In genomic region chr3:145601345-145601744, GRCm38 (mm10) we compare ENCODE assay signal across 30 mouse cellular contexts. TPM values are rescaled to one million over a fixed set of nuclear protein-coding genes. Genes with fewer than 3 reads are reported as not detected.
DNase-seq lines count a peak whose midpoint lies in the region; ATAC-seq and TF ChIP-seq lines count a peak whose summit lies in the region.
"Had no signal": no experiment of that assay in that cellular context is flagged by ENCODE, and none has a peak within 500 bp of the region (broad histone marks: within the 10 kb centered on the region; RNA-seq: fewer than 3 reads in every experiment).

No protein-coding gene starts in this region.

- H3K4me1 ChIP-seq in liver, adult 2 months (ENCODE audit: control insufficient read depth, insufficient read depth, low read length): peaks cover 6% of the 10 kb centered on the region
- H3K4me1 ChIP-seq in midbrain, embryonic 15.5 days: peaks cover 11% of the 10 kb centered on the region
- H3K4me1 ChIP-seq in midbrain, embryonic 10.5 days: no peaks in the 10 kb centered on the region
- H3K4me1 ChIP-seq in stomach, embryonic 14.5 days (ENCODE audit: control insufficient read depth, insufficient read depth, low read length): peaks cover 12% of the 10 kb centered on the region; the same call in 1 of the 2 replicates
- H3K4me1 ChIP-seq: embryonic facial prominence, embryonic 15.5 days had no signal

- 0 out of 2 replicates have a peak, but pooled peaks have one; percentile 18 for ATAC-seq in midbrain, embryonic 15.5 days (replicated peaks)
- ATAC-seq in stomach, embryonic 14.5 days (ENCODE audit: insufficient number of reproducible peaks, insufficient read depth, low FRiP score, low read depth): no peak
- ATAC-seq: activated CD4-positive, CD25-positive, alpha-beta regulatory T cell, adult 4 months; forebrain, postnatal 0 days; inflammation-experienced regulatory T-cells, adult 6 months; midbrain, embryonic 16.5 days had no signal

- peaks cover 17% of the 10 kb centered on the region for H3K36me3 ChIP-seq in liver, adult 2 months (ENCODE audit: control insufficient read depth, insufficient read depth, low read length)
- peaks cover 17% of the 10 kb centered on the region for H3K36me3 ChIP-seq in midbrain, embryonic 15.5 days (replicated peaks)
- peaks cover 85% of the 10 kb centered on the region for H3K36me3 ChIP-seq in midbrain, embryonic 10.5 days
- peaks cover 22% of the 10 kb centered on the region for H3K36me3 ChIP-seq in stomach, embryonic 14.5 days (ENCODE audit: control insufficient read depth, insufficient read depth, low read length)

- 27% methylated on average over 6 of the region's 6 CpGs for WGBS in liver, adult 2 months
- 88% methylated on average over 6 of the region's 6 CpGs for WGBS in midbrain, embryonic 15.5 days
- WGBS in midbrain, embryonic 10.5 days: 77% methylated on average over 6 of the region's 6 CpGs
- 37% methylated on average over 6 of the region's 6 CpGs for WGBS in stomach, embryonic 14.5 days

- no peak overlapping the region for H3K4me3 ChIP-seq in liver, adult 2 months (ENCODE audit: insufficient read depth, low read depth, low read length)
- H3K4me3 ChIP-seq in midbrain, embryonic 15.5 days: no peak overlapping the region
- no peak overlapping the region for H3K4me3 ChIP-seq in midbrain, embryonic 10.5 days
- H3K4me3 ChIP-seq in stomach, embryonic 14.5 days (ENCODE audit: low read depth, low read length): no peak overlapping the region
- H3K4me3 ChIP-seq: embryonic facial prominence, embryonic 10.5 days; embryonic facial prominence, embryonic 15.5 days; forebrain, embryonic 12.5 days; heart, embryonic 13.5 days; hindbrain, embryonic 15.5 days; limb, embryonic 15.5 days had no signal

- H3K27ac ChIP-seq in liver, adult 2 months (replicated peaks; ENCODE audit: insufficient read depth, low read depth, low read length): no peak overlapping the region
- no peak overlapping the region for H3K27ac ChIP-seq in midbrain, embryonic 15.5 days
- H3K27ac ChIP-seq in midbrain, embryonic 10.5 days (replicated peaks): no peak overlapping the region
- peak overlapping the region; percentile 40; the same call in 1 of the 2 replicates for H3K27ac ChIP-seq in stomach, embryonic 14.5 days (ENCODE audit: low read length)
- H3K27ac ChIP-seq: embryonic facial prominence, embryonic 10.5 days; embryonic facial prominence, embryonic 15.5 days; forebrain, embryonic 12.5 days; hindbrain, embryonic 15.5 days had no signal

- DNase-seq in liver, adult 2 months (ENCODE audit: extremely low read depth, low read depth, low spot score): peak; percentile 63
- no peak for DNase-seq in liver
- DNase-seq in midbrain, embryonic 10.5 days (ENCODE audit: low spot score): no peak
- DNase-seq in retina, postnatal 1 day: no peak
- DNase-seq in layer of hippocampus, postnatal 10 days (ENCODE audit: low spot score in 2 of 2): no peak
- DNase-seq: adrenal gland, adult 2 months; adrenal gland, postnatal 36 days; cerebellum, adult 18-20 months; cerebellum, postnatal 10 days; forebrain, postnatal 0 days; heart, postnatal 10 days; kidney, adult 8-10 months; kidney, postnatal 10 days; lung, embryonic 14.5 days; right cerebral cortex, adult 18-20 months; spleen, adult 18-20 months had no signal

- H3K27me3 ChIP-seq in liver, adult 2 months (ENCODE audit: control insufficient read depth, insufficient read depth, low read length): no peaks in the 10 kb centered on the region
- no peaks in the 10 kb centered on the region for H3K27me3 ChIP-seq in midbrain, embryonic 15.5 days (replicated peaks)
- H3K27me3 ChIP-seq in midbrain, embryonic 10.5 days (ENCODE audit: low read depth, poor library complexity, severe bottlenecking): no peaks in the 10 kb centered on the region
- H3K27me3 ChIP-seq in stomach, embryonic 14.5 days (ENCODE audit: control insufficient read depth, insufficient read depth, low read length): no peaks in the 10 kb centered on the region
- H3K27me3 ChIP-seq: CH12.LX; embryonic facial prominence, embryonic 15.5 days; forebrain, embryonic 12.5 days; heart, embryonic 13.5 days; hindbrain, embryonic 15.5 days; limb, embryonic 15.5 days had no signal

- no peaks in the 10 kb centered on the region for H3K9me3 ChIP-seq in midbrain, embryonic 15.5 days
- no peaks in the 10 kb centered on the region for H3K9me3 ChIP-seq in midbrain, embryonic 10.5 days (replicated peaks)
- H3K9me3 ChIP-seq in stomach, embryonic 14.5 days (ENCODE audit: control insufficient read depth, low read depth, low read length): no peaks in the 10 kb centered on the region
- H3K9me3 ChIP-seq: embryonic facial prominence, embryonic 10.5 days; embryonic facial prominence, embryonic 15.5 days; forebrain, embryonic 12.5 days; heart, embryonic 13.5 days; hindbrain, embryonic 15.5 days; limb, embryonic 15.5 days had no signal

- no peak for TF ChIP-seq CTCF in liver, adult 2 months (IDR thresholded peaks at IDR 0.05; ENCODE audit: low read depth, low read length)

- H3K4me2 ChIP-seq in midbrain, embryonic 15.5 days: no peak overlapping the region
- no peak overlapping the region for H3K4me2 ChIP-seq in stomach, embryonic 14.5 days (replicated peaks; ENCODE audit: low read depth, low read length)
- H3K4me2 ChIP-seq: embryonic facial prominence, embryonic 15.5 days; forebrain, embryonic 12.5 days; heart, embryonic 13.5 days; hindbrain, embryonic 15.5 days; limb, embryonic 15.5 days; lung, embryonic 14.5 days had no signal

- TF ChIP-seq POLR2A in liver, adult 2 months (IDR thresholded peaks at IDR 0.05; ENCODE audit: extremely low read depth, insufficient read depth, low read length): no peak

- H3K9ac ChIP-seq in liver, adult 2 months (ENCODE audit: low read depth, low read length): no peak overlapping the region
- H3K9ac ChIP-seq in midbrain, embryonic 15.5 days: no peak overlapping the region
- H3K9ac ChIP-seq in stomach, embryonic 14.5 days (replicated peaks; ENCODE audit: low read depth, low read length): no peak overlapping the region
- H3K9ac ChIP-seq: embryonic facial prominence, embryonic 15.5 days; forebrain, embryonic 12.5 days; forebrain, postnatal 0 days; hindbrain, embryonic 15.5 days; limb, embryonic 15.5 days; lung, embryonic 14.5 days had no signal

- H3K79me2 ChIP-seq in liver, adult 2 months (ENCODE audit: control insufficient read depth, insufficient read depth, low read length): no peaks in the 10 kb centered on the region

RNA-seq across cellular contexts. Expression of gene Znhit6, which starts 25.3 kb away (rescaled TPM):
- total RNA-seq in liver, adult 2 months (2014; rRNA removed): 3.9 and 4.9 TPM in 2 replicates
- polyA plus RNA-seq in liver, adult 2 months (2012; rRNA removed): 1.6 and 1.8 TPM in 2 replicates
- polyA plus RNA-seq in midbrain, embryonic 15.5 days (2015; fragmentation: Nextera tagmentation; extraction: Ambion mirVana): 34.5 and 38.0 TPM in 2 replicates
- 42.1 and 46.4 TPM in 2 replicates for polyA plus RNA-seq in midbrain, embryonic 10.5 days (2016; fragmentation: Nextera tagmentation; extraction: Ambion mirVana)
- 31.9 and 33.4 TPM in 2 replicates for polyA plus RNA-seq in stomach, embryonic 14.5 days (2014; fragmentation: Nextera tagmentation; extraction: Ambion mirVana)
- 10 to 100 TPM; 22.9 to 28.7 TPM for total RNA-seq in layer of hippocampus, postnatal 10 days (2021)

RNA-seq across cellular contexts. Expression of gene Ccn1, which starts 48.4 kb away (rescaled TPM):
- total RNA-seq in liver, adult 2 months (2014; rRNA removed): 4.5 and 4.6 TPM in 2 replicates
- 6.0 and 7.6 TPM in 2 replicates for polyA plus RNA-seq in liver, adult 2 months (2012; rRNA removed)
- polyA plus RNA-seq in midbrain, embryonic 15.5 days (2015; fragmentation: Nextera tagmentation; extraction: Ambion mirVana): 8.3 and 9.1 TPM in 2 replicates
- 32.5 and 36.2 TPM in 2 replicates for polyA plus RNA-seq in midbrain, embryonic 10.5 days (2016; fragmentation: Nextera tagmentation; extraction: Ambion mirVana)
- polyA plus RNA-seq in stomach, embryonic 14.5 days (2014; fragmentation: Nextera tagmentation; extraction: Ambion mirVana): 20.9 and 25.8 TPM in 2 replicates
- 1 to 10 TPM; 6.1 to 6.8 TPM for total RNA-seq in layer of hippocampus, postnatal 10 days (2021)
- total RNA-seq: CH12.LX; hematopoietic stem cell, adult 5-6 weeks; neutrophil, adult 5-6 weeks had no signal
- polyA plus RNA-seq: activated CD4-positive, CD25-positive, alpha-beta regulatory T cell, adult 4 months; inflammation-experienced regulatory T-cells, adult 6 months had no signal

Comparison
In these comparisons a context has a peak if more than half of its experiments do, and no peak if none do; other contexts are left out.
1. RNA of gene Znhit6, which starts 25.3 kb away (polyA plus RNA-seq): 42.1 to 46.4 TPM in midbrain, embryonic 10.5 days, 34.5 to 38.0 TPM in midbrain, embryonic 15.5 days and 31.9 to 33.4 TPM in stomach, embryonic 14.5 days; 1.6 to 1.8 TPM in liver, adult 2 months; every median in the first group is over 10 times any median in the second.